Mouse (Mus musculus): ENCODE measurements at regions not wholly inside any gene's neighbourhood (a gene's known extent, or its start where the extent isn't known, plus 50 kb on each side); places are given as distances from the start of the nearest gene placed in this dataset.

DNA sequence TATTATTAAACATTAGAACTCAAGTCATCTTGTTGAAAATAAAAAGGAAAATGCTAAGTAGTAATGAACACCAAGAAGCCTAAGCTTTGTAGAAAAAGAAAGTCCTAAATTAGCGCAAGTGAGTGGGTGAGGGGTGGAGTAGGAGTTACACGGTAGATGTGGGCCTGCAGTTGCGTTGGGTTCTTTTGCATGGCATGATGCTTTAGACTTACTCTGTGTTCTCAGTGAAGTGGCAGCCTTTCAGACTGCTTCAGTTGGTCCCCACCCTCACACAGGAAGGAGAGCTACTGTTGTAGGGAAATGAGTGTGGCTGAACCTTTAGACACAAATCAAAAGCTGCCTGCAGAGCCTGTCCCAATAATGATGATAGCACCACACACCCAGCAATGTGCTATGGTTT, 336.9 kb downstream of the Nsun3 start:
- Histone ChIP-seq H3K4me3 (no peak overlapping the region), H3K27ac (no peak overlapping the region)
- no peak for DNase-seq (ENCODE audit: low spot score in 2 of 2)
- no peak for TF ChIP-seq CTCF (conservative IDR thresholded peaks at IDR 0.05)

DNA sequence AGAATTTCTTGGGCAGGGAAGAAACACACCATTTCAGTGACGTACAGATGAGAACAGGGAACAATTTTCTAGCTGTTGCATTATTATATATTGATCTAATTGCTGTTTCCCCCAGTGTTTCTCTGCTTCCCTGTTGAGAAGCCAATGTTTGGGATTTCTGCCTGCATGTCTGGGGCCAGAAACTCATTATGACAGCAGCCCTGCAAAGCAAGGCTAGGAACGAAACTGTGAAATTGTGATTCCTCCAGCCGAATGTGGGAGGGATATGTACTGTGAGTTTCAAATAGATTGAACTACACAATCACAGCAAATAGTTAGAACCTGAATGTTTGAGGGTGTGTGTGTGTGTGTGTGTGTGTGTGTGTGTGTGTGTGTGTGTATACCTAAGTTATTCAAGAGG, 339.2 kb downstream of the Nsun3 start:
- no peak for TF ChIP-seq CTCF (conservative IDR thresholded peaks at IDR 0.05)
- Histone ChIP-seq H3K27ac (peak overlapping the region; percentile 64), H3K4me3 (no peak overlapping the region)
- DNase-seq (ENCODE audit: low spot score in 2 of 2) = peak; percentile 21 to 26

DNA sequence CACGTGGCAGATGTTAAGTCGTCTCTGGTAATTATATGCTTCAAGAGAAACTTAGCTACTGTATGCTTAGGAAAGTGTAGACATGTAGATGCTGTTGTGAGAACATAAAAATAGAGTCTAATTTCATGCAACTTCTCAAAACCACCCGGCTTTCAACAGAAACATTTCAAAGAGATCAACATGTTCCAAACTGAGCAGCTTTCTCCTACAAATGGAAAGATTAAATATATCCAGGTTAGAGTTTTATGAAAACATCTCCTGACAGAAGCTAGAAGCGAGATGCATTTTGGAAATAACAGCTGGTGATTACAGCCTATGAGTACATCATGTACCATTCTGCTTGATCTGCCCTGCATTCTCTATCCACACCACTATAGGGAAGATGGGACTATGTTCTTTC, 345.4 kb downstream of the Nsun3 start:
- DNase-seq (ENCODE audit: low spot score in 2 of 2) = peak in 1 of 2 experiments; percentile 13
- peak; percentile 25; the same call in 1 of the 2 replicates for TF ChIP-seq CTCF (conservative IDR thresholded peaks at IDR 0.05)

DNA sequence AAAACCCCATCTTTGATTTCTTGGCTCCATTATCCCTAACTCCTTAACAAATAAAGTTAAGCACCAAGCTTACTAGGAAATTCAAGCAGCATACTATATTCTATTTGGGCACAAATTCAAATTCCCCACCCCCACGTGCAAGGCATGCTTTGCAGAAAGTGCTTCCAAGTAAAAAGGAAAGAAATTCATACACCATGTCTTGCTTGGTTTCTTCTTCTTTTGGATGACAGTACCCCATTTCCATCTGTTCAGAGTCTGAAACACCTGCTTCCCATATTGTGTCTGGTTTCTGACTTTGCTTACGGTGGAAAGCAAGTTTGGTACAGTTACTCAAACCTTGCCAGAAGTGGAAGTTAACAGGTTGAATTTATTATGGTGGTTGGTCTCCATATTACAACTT, 353.5 kb downstream of the Nsun3 start:
- no peak for TF ChIP-seq CTCF (conservative IDR thresholded peaks at IDR 0.05)
- Histone ChIP-seq H3K27ac (no peak overlapping the region), H3K4me3 (no peak overlapping the region)
- peak; percentile 34 to 36 for DNase-seq (ENCODE audit: low spot score in 2 of 2)

More for the DNA sequence above, 345.4 kb downstream of the Nsun3 start:
- no peak overlapping the region for H3K4me3 ChIP-seq
- peak overlapping the region; percentile 83 for H3K27ac ChIP-seq

DNA sequence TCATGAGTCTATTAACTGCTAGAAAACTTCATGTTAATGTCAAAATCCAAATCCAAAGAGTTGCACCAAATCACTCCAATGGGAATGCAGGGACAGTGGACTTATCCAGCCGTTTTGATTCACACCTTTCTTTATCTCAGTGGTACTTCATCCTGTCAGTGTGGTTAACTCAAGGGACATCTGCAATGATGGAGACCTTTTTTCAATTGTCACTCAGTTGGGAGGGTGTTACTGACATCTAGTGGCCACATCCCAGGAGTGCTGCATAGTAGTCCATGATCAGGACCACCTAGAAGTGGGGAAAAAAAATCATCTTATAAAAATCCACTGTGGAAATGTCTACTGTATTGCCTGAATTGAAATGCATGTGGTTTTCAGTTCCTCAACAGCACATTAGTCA, 372.1 kb downstream of the Nsun3 start:
- DNase-seq (ENCODE audit: low spot score in 2 of 2) = peak; percentile 29 to 61
- peak; percentile 86 for TF ChIP-seq CTCF (conservative IDR thresholded peaks at IDR 0.05)
- H3K27ac ChIP-seq = no peak overlapping the region
- H3K4me3 ChIP-seq = no peak overlapping the region

DNA sequence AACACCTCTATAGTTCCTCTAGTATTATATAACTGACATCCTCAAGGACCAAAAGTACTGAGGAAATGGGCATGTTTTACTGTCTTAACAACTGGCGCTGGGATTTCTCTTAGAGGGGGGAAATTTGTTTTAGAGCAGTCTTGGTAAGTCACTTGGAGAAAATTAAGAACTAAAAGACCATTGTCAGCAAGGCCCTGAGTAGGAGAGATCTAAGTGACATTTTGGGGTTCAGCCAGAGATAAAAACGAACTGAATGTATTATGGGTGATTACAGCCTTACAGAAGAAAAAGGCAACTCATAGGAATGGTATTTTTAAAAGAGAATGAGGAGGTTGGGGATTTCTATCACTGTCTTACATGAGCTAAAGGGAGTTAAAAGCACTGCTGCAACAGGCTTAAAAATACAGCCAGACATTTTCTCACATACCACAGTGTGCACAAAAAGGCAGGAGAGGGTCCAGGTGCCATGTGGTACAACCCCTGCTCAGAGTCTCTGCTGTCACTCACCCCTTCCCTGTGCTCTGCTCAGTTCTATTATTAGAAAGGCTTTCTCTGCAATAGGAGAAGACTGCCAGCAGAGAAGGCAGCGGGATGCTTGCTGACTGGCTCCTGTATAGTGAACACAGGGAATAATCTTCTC, 379.0 kb downstream of the Nsun3 start:
- no peak overlapping the region for H3K4me3 ChIP-seq
- DNase-seq (ENCODE audit: low spot score in 2 of 2) = no peak
- peak overlapping the region; percentile 74 for H3K27ac ChIP-seq
- TF ChIP-seq CTCF (conservative IDR thresholded peaks at IDR 0.05) = no peak

DNA sequence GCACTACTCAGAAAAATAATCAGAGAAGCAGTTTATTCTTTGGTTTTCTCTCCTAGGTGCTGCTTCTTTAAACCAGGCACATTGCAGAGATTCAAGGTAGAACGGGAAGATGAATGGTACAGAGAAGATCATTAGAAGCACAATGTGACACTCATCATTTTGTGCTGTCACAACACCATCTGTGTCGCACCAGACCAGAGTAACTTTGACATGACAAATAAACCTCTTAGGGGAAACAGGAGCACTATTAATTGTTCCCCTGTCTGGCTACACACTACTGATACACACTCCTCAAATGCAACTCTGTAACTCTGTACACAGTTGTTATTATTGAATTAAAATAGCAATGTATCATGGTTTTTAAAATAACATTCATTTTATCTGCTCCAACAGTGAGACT, 380.2 kb downstream of the Nsun3 start:
- H3K27ac ChIP-seq = no peak overlapping the region
- H3K4me3 ChIP-seq = no peak overlapping the region
- DNase-seq (ENCODE audit: low spot score in 2 of 2) = no peak
- no peak for TF ChIP-seq CTCF (conservative IDR thresholded peaks at IDR 0.05)

DNA sequence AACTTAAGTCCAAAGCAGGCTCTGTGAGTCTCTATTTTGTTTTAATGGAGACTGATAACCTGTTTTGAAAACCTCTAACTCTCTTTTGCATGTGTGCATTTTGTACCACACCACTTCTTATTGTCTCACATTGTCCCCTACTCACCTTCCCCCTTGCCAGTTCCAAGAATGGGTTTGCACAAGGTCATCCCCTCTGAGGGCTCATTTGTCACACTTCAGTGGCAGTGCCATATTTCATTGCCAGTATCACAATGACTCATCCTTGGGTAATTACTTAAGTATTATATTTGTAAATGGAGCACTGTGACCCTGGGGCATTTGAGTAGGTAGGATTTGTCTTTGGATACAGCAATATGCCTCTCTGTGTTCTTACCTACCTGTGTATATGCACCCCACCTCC, 429.3 kb downstream of the Nsun3 start:
- H3K27ac ChIP-seq = no peak overlapping the region
- no peak overlapping the region for H3K4me3 ChIP-seq
- no peak for TF ChIP-seq CTCF (conservative IDR thresholded peaks at IDR 0.05)
- DNase-seq (ENCODE audit: low spot score in 2 of 2) = no peak

DNA sequence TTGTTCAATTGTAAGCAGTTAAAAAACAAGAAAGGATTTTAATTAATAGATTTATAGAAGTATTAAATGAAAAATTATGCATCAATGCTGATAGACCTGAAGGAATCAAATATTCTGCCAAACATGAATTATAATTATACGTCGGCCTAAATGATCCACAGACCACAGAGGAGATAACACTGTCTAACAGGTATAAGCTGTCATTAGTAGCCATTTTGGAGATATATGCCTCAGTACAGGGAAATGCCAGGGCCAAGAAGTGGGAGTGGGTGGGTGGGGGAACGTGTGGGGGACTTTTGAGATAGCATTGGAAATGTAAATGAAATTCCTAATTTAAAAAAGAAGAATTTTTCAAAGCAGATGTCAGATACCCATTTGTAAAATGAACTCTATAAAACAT, 430.3 kb downstream of the Nsun3 start:
- DNase-seq (ENCODE audit: low spot score in 2 of 2) = no peak
- H3K27ac ChIP-seq = no peak overlapping the region
- H3K4me3 ChIP-seq = no peak overlapping the region
- no peak for TF ChIP-seq CTCF (conservative IDR thresholded peaks at IDR 0.05)

DNA sequence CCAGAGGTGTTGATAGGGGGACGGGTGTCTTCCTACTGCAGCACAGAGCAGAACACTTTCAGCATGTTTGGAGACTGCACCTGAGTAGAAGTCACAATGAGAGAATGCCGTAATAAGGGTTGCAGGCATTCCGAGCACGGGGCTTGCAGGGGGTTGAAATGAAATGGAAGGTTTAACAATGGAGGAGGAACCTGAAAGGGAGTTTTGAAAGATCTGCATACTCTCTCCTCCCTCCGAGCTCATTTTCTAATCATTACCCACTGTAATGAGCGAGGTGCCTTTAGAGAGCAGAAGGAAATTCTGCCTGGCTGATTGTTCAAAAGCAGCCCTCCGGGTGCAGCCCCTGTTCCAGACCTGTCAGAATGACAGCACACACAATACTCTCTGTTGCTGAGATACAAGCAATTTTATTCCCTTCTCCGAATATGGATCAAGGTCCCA, 430.8 kb downstream of the Nsun3 start:
- no peak for TF ChIP-seq CTCF (conservative IDR thresholded peaks at IDR 0.05)
- no peak overlapping the region for H3K4me3 ChIP-seq
- H3K27ac ChIP-seq = no peak overlapping the region
- no peak for DNase-seq (ENCODE audit: low spot score in 2 of 2)

DNA sequence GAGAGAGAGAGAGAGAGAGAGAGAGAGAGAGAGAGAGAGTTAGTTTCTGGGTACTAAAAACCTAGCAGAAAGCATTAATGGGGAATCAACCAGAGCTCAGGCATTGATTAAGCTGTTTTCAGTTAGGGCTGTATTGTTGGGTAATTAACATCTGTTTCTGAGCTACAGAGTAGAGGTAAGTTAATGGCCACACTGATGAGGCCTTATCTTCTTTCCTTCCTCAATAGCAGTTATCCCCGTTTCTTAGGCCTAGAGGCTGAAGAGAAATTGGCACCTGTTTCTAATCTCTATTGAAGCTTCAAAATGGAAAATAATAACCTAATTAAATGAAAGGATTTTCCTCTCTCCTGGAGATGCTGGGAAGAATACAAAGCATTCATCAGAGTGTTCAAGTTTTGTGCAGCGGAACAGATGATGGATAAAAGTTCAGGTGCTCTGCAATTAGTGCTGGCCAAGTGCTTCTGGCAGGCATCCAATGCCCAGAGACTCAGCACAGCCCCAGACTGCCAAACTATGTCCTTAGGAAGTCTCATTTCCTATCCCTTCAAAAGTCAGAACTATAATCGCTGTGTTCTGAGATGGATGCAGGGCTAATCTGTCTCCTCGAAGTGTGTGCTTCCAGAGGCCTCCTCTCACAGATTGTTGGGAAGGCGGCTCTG, 459.1 kb downstream of the Nsun3 start:
- no peak for DNase-seq (ENCODE audit: low spot score in 2 of 2)
- no peak for TF ChIP-seq CTCF (conservative IDR thresholded peaks at IDR 0.05)
- Histone ChIP-seq H3K4me3 (no peak overlapping the region), H3K27ac (no peak overlapping the region)

DNA sequence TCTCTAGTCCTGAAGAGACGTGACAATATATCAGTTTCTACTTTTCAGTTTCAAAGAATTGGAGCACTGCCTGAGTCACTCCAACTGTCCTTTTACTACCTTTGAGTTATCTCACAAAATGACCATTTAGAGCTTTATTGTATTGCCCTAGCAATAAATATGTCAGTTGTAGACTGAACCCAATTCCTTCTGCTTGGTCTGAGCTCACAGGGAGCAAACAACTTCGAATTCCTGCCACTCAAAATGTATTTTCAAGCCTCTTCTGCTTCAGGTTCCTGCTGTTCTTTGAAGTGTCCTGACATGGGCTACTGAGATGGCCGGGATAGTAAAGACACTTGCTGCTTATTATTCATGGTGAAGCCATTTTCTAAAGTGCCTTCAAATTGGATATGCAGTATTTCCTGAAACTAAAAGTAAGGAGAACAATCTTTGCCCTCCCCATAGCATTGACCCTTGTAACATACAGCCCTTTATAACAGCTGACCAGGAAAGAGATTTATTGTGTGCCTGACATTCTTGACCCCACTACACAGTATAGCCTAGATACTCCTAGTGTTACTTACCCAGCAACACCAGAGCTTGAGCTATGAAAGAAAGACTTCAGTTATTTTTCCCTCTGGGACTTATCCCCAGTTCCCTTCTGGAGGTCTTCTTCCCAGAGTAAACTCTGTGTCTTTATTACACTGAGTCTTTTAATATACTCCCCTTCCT, 460.9 kb downstream of the Nsun3 start:
- no peak overlapping the region for H3K27ac ChIP-seq
- no peak for DNase-seq (ENCODE audit: low spot score in 2 of 2)
- H3K4me3 ChIP-seq = no peak overlapping the region
- no peak for TF ChIP-seq CTCF (conservative IDR thresholded peaks at IDR 0.05)

DNA sequence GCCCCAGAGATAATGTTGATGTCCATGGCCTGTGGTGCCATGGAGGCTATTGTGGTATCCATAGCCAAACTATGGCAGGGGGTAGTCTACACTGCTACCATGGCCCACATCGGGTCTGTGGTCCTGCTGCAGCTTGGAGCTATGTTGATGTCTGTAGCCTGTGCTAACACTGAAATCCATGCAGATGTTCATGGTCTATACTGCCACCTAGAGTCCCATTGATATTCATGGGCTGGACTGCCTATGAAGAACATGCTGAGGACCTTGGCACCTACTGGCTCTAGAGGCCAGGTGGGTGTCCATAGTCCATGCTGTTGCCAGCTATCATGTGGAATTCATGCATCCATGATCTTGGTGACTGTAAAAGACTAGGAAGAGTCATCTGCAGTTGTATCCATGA, 463.8 kb downstream of the Nsun3 start:
- no peak overlapping the region for H3K27ac ChIP-seq
- no peak overlapping the region for H3K4me3 ChIP-seq
- peak in 1 of 2 experiments; percentile 5 for DNase-seq (ENCODE audit: low spot score in 2 of 2)
- peak; percentile 60 for TF ChIP-seq CTCF (conservative IDR thresholded peaks at IDR 0.05)

Measured in layer of hippocampus, adult 2 months (tissue).